Mouse (Mus musculus): Measurements from ENCODE around the gene Aldh8a1.

Aldh8a1 gene

GRCm38 (mm10) chr10:21366471-21366870 lies 10.6 kb upstream of the Aldh8a1 start:
- no peak for DNase-seq (ENCODE audit: extremely low read depth, insufficient read length, low spot score)

- DNase-seq (ENCODE audit: extremely low read depth, insufficient read length, low spot score), result no peak
Measured at GRCm38 (mm10) chr10:21367481-21367880, 9.6 kb upstream of the Aldh8a1 start.

DNA sequence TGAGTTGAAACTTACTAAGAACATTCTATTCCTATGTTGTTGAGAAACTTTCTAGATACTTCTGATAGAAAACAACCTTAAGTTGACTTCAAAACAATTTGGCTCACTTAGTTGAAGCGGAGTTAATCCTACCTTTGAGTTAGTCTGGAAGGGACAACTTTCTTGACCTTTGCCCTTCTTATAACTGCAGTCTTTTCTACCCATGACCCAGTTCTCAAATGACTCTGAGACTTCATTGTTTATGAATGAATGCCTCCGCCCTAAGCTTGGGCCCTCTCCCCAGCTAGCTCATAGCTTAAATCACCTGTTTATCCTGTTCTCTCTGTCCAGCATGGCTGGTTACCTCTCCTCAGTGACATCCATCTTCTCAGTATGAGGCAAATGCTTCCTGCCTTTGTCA lies 7.5 kb upstream of the Aldh8a1 start:
- DNase-seq (ENCODE audit: extremely low read depth, insufficient read length, low spot score), result no peak

GRCm38 (mm10) chr10:21372271-21372670 lies 4.8 kb upstream of the Aldh8a1 start:
- no peak for DNase-seq (ENCODE audit: extremely low read depth, insufficient read length, low spot score)

GRCm38 (mm10) chr10:21378196-21378944 lies 1.3 kb downstream of the Aldh8a1 start:
- no peak for DNase-seq (ENCODE audit: extremely low read depth, insufficient read length, low spot score)

GRCm38 (mm10) chr10:21382914-21383313 lies 5.8 kb downstream of the Aldh8a1 start:
- DNase-seq (ENCODE audit: extremely low read depth, insufficient read length, low spot score), result peak; percentile 16

DNA sequence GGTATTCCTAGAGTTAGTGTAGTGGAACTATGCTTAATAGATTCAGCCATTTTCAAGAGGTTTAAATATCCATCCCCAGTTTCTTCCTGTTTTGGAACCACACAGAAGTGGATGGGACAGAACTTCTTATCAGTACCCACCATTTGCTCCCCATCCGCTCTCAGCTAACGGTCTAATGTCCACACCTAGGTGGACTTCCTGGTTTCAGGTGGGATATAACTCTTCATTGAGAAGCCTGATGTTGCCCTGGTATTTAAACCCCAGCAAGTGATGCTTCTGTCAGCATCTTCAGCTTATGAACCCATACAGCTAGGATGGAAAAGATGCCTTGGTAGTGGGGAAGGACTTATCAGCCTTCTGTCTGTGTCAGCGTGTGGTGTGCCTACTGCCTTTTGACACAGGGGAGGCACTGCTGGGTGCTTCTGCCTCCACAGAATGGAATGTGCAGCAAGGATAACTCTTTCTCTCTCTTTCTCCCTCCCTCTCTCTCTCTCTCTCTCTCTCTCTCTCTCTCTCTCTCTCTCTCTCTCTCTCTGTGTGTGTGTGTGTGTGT lies 8.1 kb downstream of the Aldh8a1 start:
- DNase-seq (ENCODE audit: extremely low read depth, insufficient read length, low spot score), result no peak

- no peak for DNase-seq (ENCODE audit: extremely low read depth, insufficient read length, low spot score)
Measured at GRCm38 (mm10) chr10:21389075-21389474, 12.0 kb downstream of the Aldh8a1 start.

- DNase-seq (ENCODE audit: extremely low read depth, insufficient read length, low spot score), result no peak
Measured at GRCm38 (mm10) chr10:21390440-21390839, 13.3 kb downstream of the Aldh8a1 start.

DNA sequence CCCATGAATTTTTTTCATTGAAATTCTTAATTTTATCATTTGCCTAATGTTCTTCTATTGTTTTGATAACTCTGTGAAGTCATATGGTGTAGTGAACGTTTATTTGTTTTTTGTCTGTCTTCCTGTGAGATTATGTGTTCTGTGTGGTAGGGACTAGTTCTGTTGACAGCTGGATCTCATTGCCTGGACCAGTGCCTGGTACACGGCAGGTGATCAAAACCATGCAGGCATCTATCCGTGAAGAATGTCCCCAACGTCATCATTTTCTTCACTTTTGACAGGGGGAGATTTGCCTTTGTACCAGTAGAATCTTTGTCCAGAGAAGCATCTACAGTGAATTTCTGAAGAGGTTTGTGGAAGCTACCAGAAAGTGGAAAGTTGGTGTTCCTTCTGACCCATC lies 14.2 kb downstream of the Aldh8a1 start:
- DNase-seq (ENCODE audit: extremely low read depth, insufficient read length, low spot score), result no peak

GRCm38 (mm10) chr10:21393390-21393789 lies 16.3 kb downstream of the Aldh8a1 start:
- DNase-seq (ENCODE audit: extremely low read depth, insufficient read length, low spot score), result no peak

GRCm38 (mm10) chr10:21395426-21396139 lies 18.5 kb downstream of the Aldh8a1 start:
- DNase-seq (ENCODE audit: extremely low read depth, insufficient read length, low spot score), result no peak

GRCm38 (mm10) chr10:21398873-21399425 lies 21.9 kb downstream of the Aldh8a1 start:
- peak; percentile 45 for DNase-seq (ENCODE audit: extremely low read depth, insufficient read length, low spot score)

DNA sequence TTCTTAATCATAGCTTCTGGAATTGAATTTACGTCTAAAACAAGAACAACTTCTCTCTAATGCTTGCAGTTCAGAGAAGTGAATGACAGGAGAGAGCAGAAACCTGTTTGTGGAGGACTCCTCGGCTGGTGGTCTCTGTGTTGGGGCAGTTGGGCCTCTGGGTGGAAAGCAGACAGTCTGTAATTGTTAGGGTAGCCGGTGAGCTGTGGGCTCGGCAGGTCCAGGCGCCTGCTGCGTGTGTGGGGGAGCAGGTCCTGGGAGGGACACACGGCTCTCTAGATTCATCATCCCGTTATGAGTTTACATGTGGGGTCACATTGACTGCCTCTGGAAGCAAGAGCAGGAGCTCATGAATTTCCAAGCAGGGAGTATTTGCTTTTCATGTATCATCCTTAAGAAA lies 22.5 kb downstream of the Aldh8a1 start:
- no peak for DNase-seq (ENCODE audit: extremely low read depth, insufficient read length, low spot score)

- DNase-seq (ENCODE audit: extremely low read depth, insufficient read length, low spot score), result no peak
Measured at GRCm38 (mm10) chr10:21400031-21400430, 22.9 kb downstream of the Aldh8a1 start.

DNA sequence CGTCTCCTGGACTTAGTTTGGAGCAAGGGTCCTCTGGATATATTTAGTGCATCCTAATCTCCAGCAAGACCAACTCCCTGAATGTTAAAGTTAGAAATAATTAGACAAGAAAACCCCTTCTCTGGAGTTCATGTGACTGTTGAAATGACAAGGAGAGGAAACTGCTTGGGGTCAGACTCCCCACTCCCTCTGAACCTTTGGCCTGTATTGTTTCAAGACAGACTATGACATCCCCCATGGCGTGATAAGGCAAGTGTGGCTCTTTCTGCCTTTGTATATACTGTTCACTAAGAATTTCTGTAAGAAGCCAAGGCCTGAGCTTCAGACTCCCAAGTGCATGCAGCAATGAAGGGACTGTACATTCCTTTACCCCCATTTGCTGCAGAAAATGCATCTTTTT lies 23.4 kb downstream of the Aldh8a1 start:
- no peak for DNase-seq (ENCODE audit: extremely low read depth, insufficient read length, low spot score)

DNA sequence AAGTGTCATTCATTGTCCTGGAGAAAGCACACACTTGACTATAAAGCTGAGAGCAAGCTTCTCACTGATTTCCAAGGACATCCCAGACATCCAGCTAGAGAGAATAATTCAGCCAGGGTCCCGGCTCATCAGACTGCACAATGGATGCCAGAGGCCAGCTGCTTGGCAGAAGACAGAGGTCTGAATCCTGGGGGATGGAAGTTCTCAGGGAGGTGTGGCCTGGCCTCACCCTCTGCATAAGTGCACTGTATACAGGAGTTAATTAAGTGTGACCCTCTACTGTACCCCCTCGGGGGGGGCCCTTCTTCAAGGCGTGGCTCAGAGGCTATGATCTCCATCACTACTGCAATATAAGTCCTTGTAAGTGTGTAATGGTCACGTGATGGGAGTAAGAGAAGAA lies 24.2 kb downstream of the Aldh8a1 start:
- no peak for DNase-seq (ENCODE audit: extremely low read depth, insufficient read length, low spot score)

GRCm38 (mm10) chr10:21404822-21405221 lies 27.7 kb downstream of the Aldh8a1 start:
- no peak for DNase-seq (ENCODE audit: extremely low read depth, insufficient read length, low spot score)

GRCm38 (mm10) chr10:21405707-21406534 lies 28.8 kb downstream of the Aldh8a1 start:
- no peak for DNase-seq (ENCODE audit: extremely low read depth, insufficient read length, low spot score)

- DNase-seq (ENCODE audit: extremely low read depth, insufficient read length, low spot score), result no peak
Measured at GRCm38 (mm10) chr10:21410711-21411110, 33.6 kb downstream of the Aldh8a1 start.

Data from 3134 (cell line).